28 mouse cellular contexts compared by ENCODE assay signal in the genomic region with DNA sequence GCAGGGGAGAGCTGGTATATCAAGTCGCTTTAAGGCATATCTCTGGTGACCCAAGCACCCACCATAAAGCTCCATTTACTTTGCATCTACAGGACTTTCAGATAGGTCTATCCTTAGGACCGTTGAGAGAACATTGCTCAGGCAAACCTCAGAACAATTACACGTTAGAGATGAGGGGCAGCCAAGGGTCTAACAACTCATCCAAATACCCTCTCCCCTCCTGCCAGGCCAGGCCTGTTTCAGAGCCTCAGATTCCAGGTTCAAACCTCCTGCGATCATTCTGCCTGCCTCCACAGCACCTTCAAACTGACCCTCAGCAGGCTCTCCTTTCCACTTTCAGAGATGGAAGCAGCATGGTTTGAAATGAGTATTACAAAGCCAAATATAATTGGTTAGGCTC.
"Had no signal": no experiment of that assay in that cellular context is flagged by ENCODE, and none has a peak within 500 bp of the region (broad histone marks: within the 10 kb centered on the region; RNA-seq: fewer than 3 reads in every experiment).

No protein-coding gene starts in this region.

- H3K9me3 ChIP-seq: limb, embryonic 10.5 days; limb, embryonic 12.5 days; limb, embryonic 13.5 days; limb, embryonic 15.5 days; liver, embryonic 12.5 days; liver, embryonic 13.5 days; liver, embryonic 15.5 days; lung, embryonic 15.5 days; megakaryocyte, embryonic 14.5 days; midbrain, embryonic 10.5 days; midbrain, embryonic 12.5 days; midbrain, embryonic 13.5 days; midbrain, embryonic 15.5 days; neural tube, embryonic 12.5 days had no signal

- H3K4me1 ChIP-seq: limb, embryonic 15.5 days; liver, embryonic 12.5 days; liver, embryonic 13.5 days; liver, embryonic 15.5 days; megakaryocyte, embryonic 14.5 days; midbrain, embryonic 10.5 days; midbrain, embryonic 12.5 days; midbrain, embryonic 13.5 days; midbrain, embryonic 15.5 days had no signal

- H3K27ac ChIP-seq: limb, embryonic 10.5 days; limb, embryonic 12.5 days; limb, embryonic 13.5 days; limb, embryonic 15.5 days; liver, embryonic 12.5 days; liver, embryonic 13.5 days; liver, embryonic 14.5 days; liver, embryonic 15.5 days; lung, embryonic 15.5 days; macrophage; midbrain, embryonic 10.5 days; midbrain, embryonic 12.5 days; midbrain, embryonic 13.5 days; midbrain, embryonic 15.5 days; neural tube, embryonic 12.5 days had no signal

- H3K27me3 ChIP-seq: limb, embryonic 12.5 days; liver, embryonic 12.5 days; liver, embryonic 13.5 days; liver, embryonic 15.5 days; lung, embryonic 15.5 days; megakaryocyte, embryonic 14.5 days; midbrain, embryonic 12.5 days; midbrain, embryonic 13.5 days; midbrain, embryonic 15.5 days; neural tube, embryonic 12.5 days had no signal

- H3K36me3 ChIP-seq: limb, embryonic 10.5 days; limb, embryonic 12.5 days; limb, embryonic 13.5 days; limb, embryonic 15.5 days; liver, embryonic 12.5 days; liver, embryonic 13.5 days; liver, embryonic 15.5 days; lung, embryonic 15.5 days; midbrain, embryonic 10.5 days; midbrain, embryonic 12.5 days; midbrain, embryonic 13.5 days; midbrain, embryonic 15.5 days; neural tube, embryonic 12.5 days had no signal

- DNase-seq: left cerebral cortex, postnatal 4 days; liver; liver, embryonic 13.5 days; liver, postnatal 0 days; lung, adult 18-20 months; lung, adult 2 months; lung, embryonic 14.5 days; lung, postnatal 10 days; lung, postnatal 14 days; lung, postnatal 36 days; lung, postnatal 4 days; midbrain, embryonic 14.5 days had no signal

- H3K4me3 ChIP-seq: limb, embryonic 10.5 days; limb, embryonic 12.5 days; limb, embryonic 13.5 days; limb, embryonic 15.5 days; liver, embryonic 12.5 days; liver, embryonic 13.5 days; liver, embryonic 15.5 days; lung, embryonic 15.5 days; megakaryocyte, embryonic 14.5 days; midbrain, embryonic 10.5 days; midbrain, embryonic 12.5 days; midbrain, embryonic 13.5 days; midbrain, embryonic 15.5 days; myocyte; neural tube, embryonic 12.5 days had no signal
